Mouse (Mus musculus): ENCODE data around the gene Olfr113. TPM values are rescaled to one million over a fixed set of nuclear protein-coding genes. Genes with fewer than 3 reads are reported as not detected.
"Not testable (repeated sequence)": the region's sequence is repeated elsewhere in the genome, so short reads cannot be mapped to it uniquely, and the experiment has no call there.

Gene Olfr113
- polyA plus RNA-seq, 1 experiment from 2014 or later, result not detected

DNA sequence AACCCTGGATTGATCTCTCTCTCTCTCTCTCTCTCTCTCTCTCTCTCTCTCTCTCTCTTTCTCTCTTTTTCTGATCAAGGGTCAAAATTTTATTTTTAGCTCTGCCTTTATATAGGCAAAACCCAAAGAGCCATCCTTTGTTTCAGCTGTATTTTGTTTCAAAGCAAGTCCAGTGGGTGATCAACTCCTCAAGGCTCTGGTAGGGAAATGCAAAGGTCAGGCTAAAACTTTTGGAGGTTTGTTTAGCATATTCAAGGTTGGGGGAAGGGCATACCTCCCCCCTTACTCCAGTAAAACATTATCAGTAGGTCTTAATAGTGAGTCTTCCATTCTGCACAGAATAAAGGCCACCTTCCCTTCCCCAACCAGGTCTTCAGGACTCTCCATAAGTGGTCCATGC, 42.3 kb downstream of the Olfr113 start:
- no peaks in the 10 kb centered on the region for H3K9me3 ChIP-seq (ENCODE audit: control insufficient read depth, low read length)
- no peaks in the 10 kb centered on the region for H3K36me3 ChIP-seq (ENCODE audit: control insufficient read depth, insufficient read depth, low read length)
- no peak overlapping the region for H3K9ac ChIP-seq (ENCODE audit: low read length)
- H3K27me3 ChIP-seq (ENCODE audit: control insufficient read depth, insufficient read depth, low read length), result no peaks in the 10 kb centered on the region
- no peaks in the 10 kb centered on the region for H3K4me1 ChIP-seq (ENCODE audit: control insufficient read depth, insufficient read depth, low read length)
- no peak for DNase-seq (ENCODE audit: low spot score)
- no peak for ATAC-seq (ENCODE audit: insufficient number of reproducible peaks, low FRiP score, low TSS enrichment, low read depth)
- H3K4me2 ChIP-seq (ENCODE audit: low read depth, severe bottlenecking), result no peak overlapping the region
- no peak overlapping the region for H3K4me3 ChIP-seq (ENCODE audit: low read depth, low read length)
- no peak overlapping the region for H3K27ac ChIP-seq (replicated peaks; ENCODE audit: low read depth, low read length)

DNA sequence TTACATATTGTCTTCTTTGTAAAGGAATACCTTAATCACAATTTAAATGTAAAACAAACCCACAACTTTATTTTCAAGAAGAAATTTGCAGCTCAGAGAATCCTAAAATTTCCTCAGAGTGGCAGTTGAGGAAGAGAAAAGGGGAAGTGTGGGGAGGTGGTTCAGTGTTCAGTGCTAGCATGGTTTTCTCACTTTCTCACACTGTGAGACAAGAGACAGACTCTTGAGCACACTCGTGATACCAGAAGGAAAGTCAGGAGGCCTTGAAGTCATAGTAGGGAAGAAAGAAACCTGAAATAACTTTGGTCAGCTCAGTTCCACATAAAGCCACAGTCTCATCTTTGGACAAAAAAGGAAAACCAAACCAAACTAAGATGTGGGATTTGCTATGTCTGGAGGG, 52.0 kb downstream of the Olfr113 start:
- H3K4me1 ChIP-seq (ENCODE audit: control insufficient read depth, insufficient read depth, low read length); ATAC-seq (ENCODE audit: insufficient number of reproducible peaks, low FRiP score, low TSS enrichment, low read depth); H3K27me3 ChIP-seq (ENCODE audit: control insufficient read depth, insufficient read depth, low read length); H3K9me3 ChIP-seq (ENCODE audit: control insufficient read depth, low read length); H3K4me3 ChIP-seq (ENCODE audit: low read depth, low read length); H3K4me2 ChIP-seq (ENCODE audit: low read depth, severe bottlenecking); H3K27ac ChIP-seq (replicated peaks; ENCODE audit: low read depth, low read length); H3K36me3 ChIP-seq (ENCODE audit: control insufficient read depth, insufficient read depth, low read length); H3K9ac ChIP-seq (ENCODE audit: low read length); DNase-seq (ENCODE audit: low spot score): not testable (repeated sequence)
- 83% methylated on average over 1 of the region's 1 CpGs for WGBS

DNA sequence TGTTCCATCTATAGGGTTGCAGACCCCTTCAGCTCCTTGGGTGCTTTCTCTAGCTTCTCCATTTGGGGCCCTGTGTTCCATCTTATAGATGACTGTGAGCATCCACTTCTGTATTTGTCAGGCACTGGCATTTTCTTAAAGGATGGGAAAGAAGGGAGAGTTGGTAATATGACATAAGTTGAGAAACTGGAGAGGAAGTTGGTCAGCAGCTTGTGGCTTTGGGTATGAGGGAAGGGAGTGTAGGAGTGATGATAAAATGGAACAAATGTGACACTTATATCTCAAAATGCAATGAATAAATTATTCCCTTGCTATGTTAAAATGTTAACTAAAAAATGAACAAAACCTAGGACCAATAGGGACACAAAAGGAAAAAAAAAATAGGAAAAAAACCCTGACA, 52.9 kb downstream of the Olfr113 start:
- not testable (repeated sequence) for H3K4me2 ChIP-seq (ENCODE audit: low read depth, severe bottlenecking); DNase-seq (ENCODE audit: low spot score); H3K4me3 ChIP-seq (ENCODE audit: low read depth, low read length); H3K27ac ChIP-seq (replicated peaks; ENCODE audit: low read depth, low read length); H3K4me1 ChIP-seq (ENCODE audit: control insufficient read depth, insufficient read depth, low read length); H3K36me3 ChIP-seq (ENCODE audit: control insufficient read depth, insufficient read depth, low read length); H3K9me3 ChIP-seq (ENCODE audit: control insufficient read depth, low read length); H3K9ac ChIP-seq (ENCODE audit: low read length); H3K27me3 ChIP-seq (ENCODE audit: control insufficient read depth, insufficient read depth, low read length); ATAC-seq (ENCODE audit: insufficient number of reproducible peaks, low FRiP score, low TSS enrichment, low read depth)

Other genes with a start within 250 kb of the Olfr113 start
- not detected in 2 replicates for gene Olfr103, start 238.0 kb downstream of the Olfr113 start, polyA plus RNA-seq (2014; fragmentation: Nextera tagmentation; extraction: Ambion mirVana)
- not detected in 2 replicates for gene Olfr104-ps, start 218.1 kb downstream of the Olfr113 start, polyA plus RNA-seq (2014; fragmentation: Nextera tagmentation; extraction: Ambion mirVana)
- gene Olfr105-ps, start 198.6 kb downstream of the Olfr113 start, polyA plus RNA-seq (2014; fragmentation: Nextera tagmentation; extraction: Ambion mirVana), result not detected in 2 replicates
- gene Olfr106-ps, start 187.3 kb downstream of the Olfr113 start, polyA plus RNA-seq (2014; fragmentation: Nextera tagmentation; extraction: Ambion mirVana), result not detected in 2 replicates
- not detected in 2 replicates for gene Olfr107, start 178.4 kb downstream of the Olfr113 start, polyA plus RNA-seq (2014; fragmentation: Nextera tagmentation; extraction: Ambion mirVana)
- gene Olfr108, start 132.2 kb downstream of the Olfr113 start, polyA plus RNA-seq (2014; fragmentation: Nextera tagmentation; extraction: Ambion mirVana), result not detected in 2 replicates
- not detected in 2 replicates for gene Olfr109, start 118.7 kb downstream of the Olfr113 start, polyA plus RNA-seq (2014; fragmentation: Nextera tagmentation; extraction: Ambion mirVana)
- not detected in 2 replicates for gene H2-M2, start 94.1 kb downstream of the Olfr113 start, polyA plus RNA-seq (2014; fragmentation: Nextera tagmentation; extraction: Ambion mirVana)
- gene Olfr110, start 85.2 kb downstream of the Olfr113 start, polyA plus RNA-seq (2014; fragmentation: Nextera tagmentation; extraction: Ambion mirVana), result not detected in 2 replicates
- gene Olfr111, start 69.6 kb downstream of the Olfr113 start, polyA plus RNA-seq (2014; fragmentation: Nextera tagmentation; extraction: Ambion mirVana), result not detected in 2 replicates
- not detected in 2 replicates for gene Olfr112, start 8.2 kb downstream of the Olfr113 start, polyA plus RNA-seq (2014; fragmentation: Nextera tagmentation; extraction: Ambion mirVana)
- gene Olfr114, start 15.1 kb upstream of the Olfr113 start, polyA plus RNA-seq (2014; fragmentation: Nextera tagmentation; extraction: Ambion mirVana), result not detected in 2 replicates
- not detected in 2 replicates for gene Olfr115, start 49.4 kb upstream of the Olfr113 start, polyA plus RNA-seq (2014; fragmentation: Nextera tagmentation; extraction: Ambion mirVana)
- not detected in 2 replicates for gene Olfr116, start 49.5 kb upstream of the Olfr113 start, polyA plus RNA-seq (2014; fragmentation: Nextera tagmentation; extraction: Ambion mirVana)
- not detected in 2 replicates for gene Olfr117, start 86.1 kb upstream of the Olfr113 start, polyA plus RNA-seq (2014; fragmentation: Nextera tagmentation; extraction: Ambion mirVana)
- not detected in 2 replicates for gene Olfr118, start 89.3 kb upstream of the Olfr113 start, polyA plus RNA-seq (2014; fragmentation: Nextera tagmentation; extraction: Ambion mirVana)
- gene Olfr119, start 118.9 kb upstream of the Olfr113 start, polyA plus RNA-seq (2014; fragmentation: Nextera tagmentation; extraction: Ambion mirVana), result not detected in 2 replicates
- not detected in 2 replicates for gene Olfr120, start 144.1 kb upstream of the Olfr113 start, polyA plus RNA-seq (2014; fragmentation: Nextera tagmentation; extraction: Ambion mirVana)
- not detected in 2 replicates for gene Olfr121, start 171.2 kb upstream of the Olfr113 start, polyA plus RNA-seq (2014; fragmentation: Nextera tagmentation; extraction: Ambion mirVana)
- not detected in 2 replicates for gene Olfr122, start 190.9 kb upstream of the Olfr113 start, polyA plus RNA-seq (2014; fragmentation: Nextera tagmentation; extraction: Ambion mirVana)
- gene Olfr123, start 215.9 kb upstream of the Olfr113 start, polyA plus RNA-seq (2014; fragmentation: Nextera tagmentation; extraction: Ambion mirVana), result not detected in 2 replicates
- not detected in 2 replicates for gene Olfr124, start 222.2 kb upstream of the Olfr113 start, polyA plus RNA-seq (2014; fragmentation: Nextera tagmentation; extraction: Ambion mirVana)